Mouse (Mus musculus) kidney, adult 2 months (tissue): Measurements from ENCODE around the gene Polr3h. TPM values are rescaled to one million over a fixed set of nuclear protein-coding genes. Genes with fewer than 3 reads are reported as not detected.

Source experiments
- DNase-seq: peaks from one replicate; pipeline ENCODE4 v3.0.0; 2021
- H3K27ac ChIP-seq: fragments of 200-500 bp; 2 replicates; pipeline ENCODE4 v1.5.1; 2012; ENCODE audit warnings: low read depth, low read length, control low read depth, inconsistent platforms; ENCODE audit not compliant: insufficient read depth
- H3K27me3 ChIP-seq: fragments of 200-500 bp; replicated peaks from 2 replicates; pipeline ENCODE4 v1.6.1; 2012; ENCODE audit warnings: mild to moderate bottlenecking, moderate library complexity, low read length, inconsistent platforms; ENCODE audit not compliant: control insufficient read depth, insufficient read depth
- H3K36me3 ChIP-seq: fragments of 200-500 bp; 2 replicates; pipeline ENCODE4 v1.6.1; 2012; ENCODE audit warnings: mild to moderate bottlenecking, moderate library complexity, low read length, inconsistent platforms; ENCODE audit not compliant: control insufficient read depth, insufficient read depth
- H3K4me1 ChIP-seq: fragments of 200-500 bp; 2 replicates; pipeline ENCODE4 v1.6.1; 2011; ENCODE audit warnings: low read length; ENCODE audit not compliant: control insufficient read depth, insufficient read depth
- H3K4me3 ChIP-seq: fragments of 200-500 bp; 2 replicates; pipeline ENCODE4 v1.5.1; 2011; ENCODE audit warnings: mild to moderate bottlenecking, low read depth, low read length, control low read depth; ENCODE audit not compliant: insufficient read depth
- CTCF ChIP-seq: fragments of 200-500 bp; conservative IDR thresholded peaks from 2 replicates; pipeline ENCODE4 v1.5.1; 2011; ENCODE audit warnings: low read depth, mild to moderate bottlenecking, control low read depth, low read length, moderate library complexity, mixed read lengths; ENCODE audit not compliant: insufficient read depth, insufficient read length
- POLR2A ChIP-seq: fragments of 200-500 bp; IDR thresholded peaks from one replicate; pipeline ENCODE4 v1.6.1; 2011; ENCODE audit warnings: low read depth, low read length, control low read depth
- WGBS: fragments of 180-500 bp; shearing (Covaris S2); methylation state at CpG from one replicate; pipeline ENCODE4 v1.1.7; 2018; 5-methylcytosine and 5-hydroxymethylcytosine counted together
- polyA plus RNA-seq: library from polyadenylated mRNA; depleted of rRNA; stranded (reverse); fragments of >200 nt; gene quantifications from 2 replicates; pipeline ENCODE4 v1.2.3, GENCODE M21; 2012

The Polr3h gene
- polyA plus RNA-seq, 1 experiment = 20.2 TPM

- no peak for DNase-seq
- WGBS = 68% methylated on average over 14 of the region's 14 CpGs
- TF ChIP-seq CTCF (no peak), POLR2A (no peak)
These were observed 40.2 kb upstream of the Polr3h start for GRCm38 (mm10) chr15:81966062-81966829.

GRCm38 (mm10) chr15:81964980-81965545 is 39.0 kb upstream of the Polr3h start:
- TF ChIP-seq POLR2A = no peak
- no peak for TF ChIP-seq CTCF
- DNase-seq = no peak
- Histone ChIP-seq H3K27ac (no peak overlapping the region), H3K27me3 (no peaks in the 10 kb centered on the region), H3K36me3 (no peaks in the 10 kb centered on the region), H3K4me1 (no peaks in the 10 kb centered on the region), H3K4me3 (no peak overlapping the region)
- WGBS = 60% methylated on average over 4 of the region's 4 CpGs

More at GRCm38 (mm10) chr15:81966062-81966829, 40.2 kb upstream of the Polr3h start:
- H3K36me3 ChIP-seq = no peaks in the 10 kb centered on the region
- H3K4me1 ChIP-seq = no peaks in the 10 kb centered on the region
- no peak overlapping the region for H3K27ac ChIP-seq
- no peak overlapping the region for H3K4me3 ChIP-seq
- H3K27me3 ChIP-seq = no peaks in the 10 kb centered on the region

GRCm38 (mm10) chr15:81964262-81964661 is 38.2 kb upstream of the Polr3h start:
- no peak overlapping the region for H3K4me3 ChIP-seq
- H3K36me3 ChIP-seq = no peaks in the 10 kb centered on the region
- H3K27me3 ChIP-seq = no peaks in the 10 kb centered on the region
- no peak for TF ChIP-seq CTCF
- H3K27ac ChIP-seq = no peak overlapping the region
- H3K4me1 ChIP-seq = no peaks in the 10 kb centered on the region
- DNase-seq = no peak
- 42% methylated on average over 1 of the region's 1 CpGs for WGBS

GRCm38 (mm10) chr15:81961078-81961451 is 35.0 kb upstream of the Polr3h start:
- Histone ChIP-seq H3K36me3 (no peaks in the 10 kb centered on the region), H3K27me3 (no peaks in the 10 kb centered on the region), H3K4me3 (peak overlapping the region; percentile 30; the same call in 1 of the 2 replicates), H3K27ac (peak overlapping the region; percentile 41; the same call in 1 of the 2 replicates), H3K4me1 (no peaks in the 10 kb centered on the region)
- DNase-seq = no peak
- TF ChIP-seq CTCF = no peak
- TF ChIP-seq POLR2A = no peak
- 2% methylated on average over 6 of the region's 8 CpGs for WGBS

GRCm38 (mm10) chr15:81960171-81961077 is 34.4 kb upstream of the Polr3h start, which contains the start of gene Pmm1:
Gene Pmm1 (minus strand): TSS chr15:81960930.
- DNase-seq = peak; percentile 99
- TF ChIP-seq CTCF (peak; percentile 85), POLR2A (no peak)
- WGBS = under 1% methylated on average over 77 of the region's 77 CpGs

GRCm38 (mm10) chr15:81958906-81959305 is 32.9 kb upstream of the Polr3h start:
- no peak for DNase-seq
- TF ChIP-seq CTCF = no peak
- TF ChIP-seq POLR2A = no peak
- H3K27me3 ChIP-seq = no peaks in the 10 kb centered on the region
- H3K36me3 ChIP-seq = no peaks in the 10 kb centered on the region; the same call in 1 of the 2 replicates
- H3K4me3 ChIP-seq = no peak overlapping the region
- WGBS = 90% methylated on average over 3 of the region's 3 CpGs
- no peak overlapping the region for H3K27ac ChIP-seq
- no peaks in the 10 kb centered on the region for H3K4me1 ChIP-seq

More at GRCm38 (mm10) chr15:81960171-81961077, 34.4 kb upstream of the Polr3h start, which contains the start of gene Pmm1:
- Histone ChIP-seq H3K27ac (peak within 1 kb of the TSS; percentile 41; the same call in 1 of the 2 replicates), H3K4me1 (no peaks in the 10 kb centered on the region), H3K36me3 (no peaks in the 10 kb centered on the region; the same call in 1 of the 2 replicates), H3K27me3 (no peaks in the 10 kb centered on the region), H3K4me3 (peak within 1 kb of the TSS; percentile 64)
